Mouse (Mus musculus) lung, postnatal 0 days (tissue): ENCODE measurements around the gene Tor1aip2.

Experiments used
- CTCF ChIP-seq: IDR thresholded peaks from 2 replicates; pipeline ENCODE4 v1.5.1; 2016; ENCODE audit warnings: antibody characterized with exemption, mild to moderate bottlenecking
- EP300 ChIP-seq: IDR thresholded peaks from 2 replicates; pipeline ENCODE4 v1.6.1; 2016; ENCODE audit warnings: antibody characterized with exemption, mild to moderate bottlenecking, control low read depth

DNA sequence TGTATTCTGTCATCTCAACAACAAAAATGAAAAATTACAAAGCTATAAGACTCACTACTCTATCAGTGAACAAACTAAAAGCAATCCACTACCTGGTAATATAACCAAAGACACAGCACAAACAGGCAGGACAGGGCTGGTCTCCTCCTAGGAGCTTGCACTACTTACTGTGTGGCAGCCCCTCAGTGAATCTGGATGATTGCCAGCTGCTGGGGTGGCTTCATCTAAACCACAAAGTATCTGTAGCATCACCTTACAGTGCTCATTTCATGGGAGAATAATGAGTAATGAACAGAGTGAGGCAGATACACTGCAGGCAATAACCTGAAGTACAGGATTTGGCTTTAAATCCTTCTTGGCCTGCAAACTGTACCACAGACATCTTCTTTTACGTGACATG, 15.4 kb upstream of the Tor1aip2 start:
- TF ChIP-seq CTCF (no peak), EP300 (no peak)
